Mouse (Mus musculus) G1E-ER4 (cell line): ENCODE data around the gene Erc2. TPM values are rescaled to one million over a fixed set of nuclear protein-coding genes. Genes with fewer than 3 reads are reported as not detected.

ENCODE experiments used
- GATA1 ChIP-seq: IDR thresholded peaks from one replicate; pipeline ENCODE4 v1.8.0; 2012; ENCODE audit warnings: low read length, inconsistent platforms
- polyA plus RNA-seq: library from polyadenylated mRNA; stranded (reverse); fragments of >175 nt; gene quantifications from 2 replicates; pipeline ENCODE4 v1.2.3, GENCODE M21; 2012

Gene Erc2
- polyA plus RNA-seq, 1 experiment, result not detected

DNA sequence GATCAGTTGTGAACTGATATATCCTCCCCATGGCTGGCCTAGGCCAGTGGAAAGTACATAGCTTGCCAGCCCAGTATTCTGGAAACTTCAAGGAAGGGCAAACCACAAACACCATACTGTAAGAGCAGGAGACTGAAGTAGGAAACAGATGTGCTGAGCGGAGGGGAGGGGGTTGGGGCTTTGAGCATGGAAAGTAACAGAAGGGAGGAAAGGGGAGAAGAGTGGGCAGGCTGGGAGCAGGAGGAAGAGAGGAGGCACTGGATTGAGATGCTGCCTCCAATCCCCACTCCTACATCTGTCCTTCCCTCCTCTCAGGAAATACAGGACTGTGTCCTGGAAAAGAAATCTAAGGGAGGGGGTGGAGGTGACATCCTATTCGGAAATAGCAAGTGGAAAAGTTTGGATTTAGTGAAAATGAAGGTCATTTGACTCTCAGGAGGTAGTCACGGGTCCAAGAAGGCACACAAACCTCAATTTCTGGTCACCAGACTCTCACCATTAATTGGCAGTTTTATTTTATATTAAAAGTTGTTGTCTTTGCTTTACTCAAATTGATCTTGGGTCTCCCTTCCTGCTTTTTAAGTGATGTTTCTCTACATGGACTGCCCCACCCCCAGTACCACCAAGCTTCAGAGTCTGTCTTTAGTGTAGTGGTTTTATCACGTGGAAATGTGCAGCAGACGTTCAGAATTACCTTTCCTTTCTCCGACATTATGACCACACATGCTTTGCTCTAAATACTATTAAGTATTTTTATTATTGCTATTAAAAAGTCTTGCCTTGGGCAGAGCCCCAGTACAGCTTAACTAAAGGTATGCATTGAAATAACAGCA lies 167.1 kb downstream of the Erc2 start:
- no peak for TF ChIP-seq GATA1

- no peak for TF ChIP-seq GATA1
Observed at GRCm38 (mm10) chr14:27798184-27798934, 176.1 kb downstream of the Erc2 start.

DNA sequence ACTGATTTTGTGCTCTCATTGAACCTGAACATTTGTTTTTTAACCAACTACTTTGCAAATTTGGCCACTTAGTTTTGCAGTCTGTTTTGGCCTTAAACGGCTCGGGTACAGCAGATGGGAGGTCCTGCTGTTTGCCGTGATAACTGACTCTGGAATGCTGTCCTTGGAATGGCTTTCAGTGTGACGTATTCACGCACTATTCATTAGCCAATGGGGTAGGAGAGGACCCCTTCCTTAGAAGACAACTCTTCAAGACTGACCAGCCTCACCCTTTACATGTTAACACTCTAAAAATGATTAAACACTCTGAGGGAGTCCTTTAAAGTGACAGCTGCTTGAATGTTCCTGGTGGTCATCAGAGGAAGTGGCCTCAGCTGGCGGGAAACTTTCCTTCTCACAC lies 178.5 kb downstream of the Erc2 start:
- TF ChIP-seq GATA1, result no peak

GRCm38 (mm10) chr14:27803961-27804360 lies 181.7 kb downstream of the Erc2 start:
- TF ChIP-seq GATA1, result no peak

GRCm38 (mm10) chr14:27805064-27805463 lies 182.8 kb downstream of the Erc2 start:
- TF ChIP-seq GATA1, result no peak

DNA sequence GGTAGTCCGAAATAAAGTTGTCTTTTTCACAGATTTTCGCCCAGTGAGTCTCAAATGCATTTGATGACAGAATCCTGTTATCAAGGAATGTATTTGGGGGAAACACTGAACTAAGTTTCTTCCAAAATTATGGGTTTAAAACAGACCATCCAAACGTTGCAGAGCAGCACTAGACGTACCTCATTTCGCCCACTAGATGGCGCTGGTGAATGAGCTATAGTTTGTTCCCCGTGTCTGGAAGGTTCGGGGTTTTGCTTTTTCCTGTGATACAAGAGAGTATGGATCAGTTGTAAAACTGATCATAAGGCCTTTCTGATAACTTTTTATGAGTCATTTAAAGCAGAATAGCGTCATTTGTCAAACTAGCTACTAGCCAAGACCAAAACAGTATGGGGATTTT lies 185.9 kb downstream of the Erc2 start:
- no peak for TF ChIP-seq GATA1

GRCm38 (mm10) chr14:27808523-27809114 lies 186.4 kb downstream of the Erc2 start:
- no peak for TF ChIP-seq GATA1

DNA sequence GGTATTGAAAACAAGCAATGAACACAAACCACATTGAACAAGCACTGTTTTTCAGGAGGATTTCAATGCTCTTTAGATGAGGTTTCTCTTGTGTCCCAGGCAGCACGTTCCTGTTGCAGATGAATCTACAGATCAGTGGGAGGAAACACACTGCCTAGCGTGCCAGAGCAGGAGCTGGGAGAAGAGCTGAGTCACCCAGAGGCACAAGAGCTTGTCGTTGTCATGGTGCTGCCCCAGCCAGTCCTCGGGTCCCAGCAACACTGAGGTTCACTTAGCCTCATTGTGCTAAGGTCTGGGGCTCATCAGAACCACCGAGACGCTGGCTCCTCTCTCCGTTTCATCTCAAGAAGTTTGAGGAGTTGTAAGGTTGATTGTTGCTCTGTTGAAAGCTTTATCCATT lies 188.6 kb downstream of the Erc2 start:
- no peak for TF ChIP-seq GATA1

DNA sequence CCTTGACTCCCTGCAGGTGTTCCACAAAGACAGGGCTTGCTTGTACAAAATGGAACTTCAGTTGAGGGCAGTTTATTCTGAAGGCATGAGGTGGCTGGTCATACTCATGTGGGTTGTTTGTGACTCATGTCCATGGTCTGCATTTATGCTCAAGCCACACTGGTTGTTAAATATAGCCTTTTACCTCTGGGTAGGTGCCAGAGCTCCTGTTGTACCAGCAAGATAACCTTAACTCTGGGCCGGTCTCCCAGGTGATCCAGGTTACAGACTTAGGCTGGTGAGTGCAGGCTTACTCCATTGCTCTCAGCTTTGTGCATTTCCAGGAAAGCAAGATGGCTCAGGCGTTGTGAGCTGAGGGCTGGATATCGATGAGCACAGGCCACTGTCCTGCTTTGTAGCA lies 189.4 kb downstream of the Erc2 start:
- TF ChIP-seq GATA1, result no peak

- TF ChIP-seq GATA1, result no peak
Observed at GRCm38 (mm10) chr14:27815739-27816138, 193.5 kb downstream of the Erc2 start.

- TF ChIP-seq GATA1, result no peak
Observed at GRCm38 (mm10) chr14:27818986-27819385, 196.8 kb downstream of the Erc2 start.

GRCm38 (mm10) chr14:27821801-27822200 lies 199.6 kb downstream of the Erc2 start:
- TF ChIP-seq GATA1, result no peak

- no peak for TF ChIP-seq GATA1
Observed at GRCm38 (mm10) chr14:27822566-27822965, 200.3 kb downstream of the Erc2 start.

DNA sequence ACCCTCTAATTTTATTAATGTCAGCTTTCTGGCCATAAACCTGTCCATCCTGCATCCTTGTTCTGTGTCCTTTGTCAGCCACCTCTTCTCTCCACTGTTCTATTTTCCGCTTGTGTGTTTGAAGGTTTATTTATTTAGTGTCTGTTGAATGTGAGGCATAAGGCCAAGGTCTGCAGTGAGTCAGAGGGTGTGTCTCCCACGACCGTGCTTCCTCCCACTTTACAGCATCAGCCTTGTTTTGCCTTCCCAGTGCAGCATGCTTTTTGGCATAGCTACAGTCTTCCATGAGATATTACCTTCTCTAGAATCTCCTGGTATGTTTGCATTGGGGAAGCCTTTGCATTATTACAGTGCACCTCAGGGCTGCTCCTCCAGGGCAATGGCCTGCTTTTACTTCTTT lies 200.8 kb downstream of the Erc2 start:
- no peak for TF ChIP-seq GATA1

GRCm38 (mm10) chr14:27823897-27824296 lies 201.7 kb downstream of the Erc2 start:
- no peak for TF ChIP-seq GATA1

DNA sequence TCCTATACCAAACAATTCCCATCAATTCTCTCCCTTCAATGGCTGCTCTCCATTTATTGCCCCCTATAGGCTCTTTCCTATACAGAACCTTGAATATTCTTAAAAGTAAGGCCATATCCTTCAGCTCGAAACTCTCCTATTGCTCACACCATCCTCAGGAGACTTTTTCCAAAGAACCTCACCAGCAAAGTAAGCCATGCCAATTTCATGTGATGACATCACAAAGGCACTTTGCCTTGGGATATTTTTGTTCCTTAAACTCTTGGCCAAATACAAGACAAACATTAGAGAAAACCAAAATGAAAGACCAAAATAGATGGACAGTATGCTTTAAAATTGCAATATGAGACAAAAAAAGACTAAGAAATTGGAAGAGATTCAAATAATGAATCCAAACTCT lies 204.6 kb downstream of the Erc2 start:
- no peak for TF ChIP-seq GATA1
